Mouse (Mus musculus) limb, embryonic 10.5 days (tissue): ENCODE data around the gene Pafah1b2. TPM values are rescaled to one million over a fixed set of nuclear protein-coding genes. Genes with fewer than 3 reads are reported as not detected.

ENCODE experiments used
- DNase-seq: peaks from one replicate; pipeline ENCODE4 v3.0.0-alpha.2; 2017; ENCODE audit warnings: low spot score
- H3K27ac ChIP-seq: fragments of 300-500 bp; sonication (generic); 2 replicates; pipeline ENCODE4 v1.5.1; 2016; ENCODE audit warnings: mild to moderate bottlenecking
- H3K27me3 ChIP-seq: fragments of 300-500 bp; sonication (generic); 2 replicates; pipeline ENCODE4 v1.6.1; 2016; ENCODE audit warnings: low read depth, mild to moderate bottlenecking; ENCODE audit not compliant: poor library complexity, severe bottlenecking
- H3K36me3 ChIP-seq: fragments of 300-500 bp; sonication (generic); 2 replicates; pipeline ENCODE4 v1.6.1; 2016; ENCODE audit warnings: mild to moderate bottlenecking, moderate library complexity
- H3K4me1 ChIP-seq: fragments of 300-500 bp; sonication (generic); 2 replicates; pipeline ENCODE4 v1.6.1; 2016
- H3K4me3 ChIP-seq: fragments of 300-500 bp; sonication (generic); 2 replicates; pipeline ENCODE4 v1.5.1; 2016; ENCODE audit warnings: mild to moderate bottlenecking, moderate library complexity
- H3K9me3 ChIP-seq: fragments of 300-500 bp; sonication (generic); replicated peaks from 2 replicates; pipeline ENCODE4 v1.6.1; 2016; ENCODE audit warnings: mild to moderate bottlenecking
- WGBS: fragments of 180-500 bp; shearing (Covaris S2); methylation state at CpG from one replicate; pipeline ENCODE4 v1.1.7; 2016; 5-methylcytosine and 5-hydroxymethylcytosine counted together
- polyA plus RNA-seq: library from polyadenylated mRNA; unstranded; fragments of >200 nt; fragmentation: Nextera tagmentation; extraction: Ambion mirVana; gene quantifications from 2 replicates; pipeline ENCODE4 v1.2.1, GENCODE M21; 2016

Gene Pafah1b2
- polyA plus RNA-seq, 1 experiment from 2014 or later: 265 TPM

GRCm38 (mm10) chr9:46016417-46016816 lies 3.9 kb upstream of the Pafah1b2 start:
- no peaks in the 10 kb centered on the region for H3K27me3 ChIP-seq
- H3K36me3 ChIP-seq: peaks cover 28% of the 10 kb centered on the region
- H3K9me3 ChIP-seq: no peaks in the 10 kb centered on the region
- no peak overlapping the region for H3K27ac ChIP-seq
- no peak overlapping the region for H3K4me3 ChIP-seq
- no peak for DNase-seq
- H3K4me1 ChIP-seq: peaks cover 45% of the 10 kb centered on the region
- WGBS: 69% methylated on average over 4 of the region's 4 CpGs

GRCm38 (mm10) chr9:46015831-46016230 lies 3.3 kb upstream of the Pafah1b2 start:
- DNase-seq: no peak
- peaks cover 51% of the 10 kb centered on the region for H3K4me1 ChIP-seq
- no peaks in the 10 kb centered on the region for H3K27me3 ChIP-seq
- peaks cover 22% of the 10 kb centered on the region for H3K36me3 ChIP-seq
- H3K4me3 ChIP-seq: no peak overlapping the region
- no peaks in the 10 kb centered on the region for H3K9me3 ChIP-seq
- H3K27ac ChIP-seq: no peak overlapping the region
- WGBS: 64% methylated on average over 9 of the region's 9 CpGs

- Histone ChIP-seq H3K27me3 (no peaks in the 10 kb centered on the region), H3K36me3 (peaks cover 20% of the 10 kb centered on the region), H3K4me1 (peaks cover 54% of the 10 kb centered on the region), H3K4me3 (peak overlapping the region; percentile 100; the same call in 1 of the 2 replicates), H3K9me3 (no peaks in the 10 kb centered on the region), H3K27ac (no peak overlapping the region)
- WGBS: 45% methylated on average over 8 of the region's 8 CpGs
- DNase-seq: no peak
Measured at GRCm38 (mm10) chr9:46015081-46015551, 2.6 kb upstream of the Pafah1b2 start.

- Histone ChIP-seq H3K4me3 (peak overlapping the region; percentile 100), H3K36me3 (peaks cover 13% of the 10 kb centered on the region), H3K9me3 (no peaks in the 10 kb centered on the region), H3K4me1 (peaks cover 59% of the 10 kb centered on the region), H3K27me3 (no peaks in the 10 kb centered on the region), H3K27ac (no peak overlapping the region; the same call in 1 of the 2 replicates)
- 2% methylated on average over 10 of the region's 10 CpGs for WGBS
- DNase-seq: peak; percentile 59
Measured at GRCm38 (mm10) chr9:46014251-46014681, 1.8 kb upstream of the Pafah1b2 start.

GRCm38 (mm10) chr9:46013616-46014015 lies 1.1 kb upstream of the Pafah1b2 start:
- DNase-seq: no peak
- Histone ChIP-seq H3K9me3 (no peaks in the 10 kb centered on the region), H3K27ac (peak overlapping the region; percentile 99), H3K27me3 (no peaks in the 10 kb centered on the region), H3K4me3 (peak overlapping the region; percentile 100), H3K36me3 (peaks cover 7% of the 10 kb centered on the region), H3K4me1 (peaks cover 65% of the 10 kb centered on the region)
- WGBS: 2% methylated on average over 5 of the region's 5 CpGs

- Histone ChIP-seq H3K27ac (peak overlapping the region; percentile 99), H3K9me3 (no peaks in the 10 kb centered on the region), H3K36me3 (peaks cover 2% of the 10 kb centered on the region), H3K4me1 (peaks cover 68% of the 10 kb centered on the region), H3K4me3 (peak overlapping the region; percentile 100), H3K27me3 (no peaks in the 10 kb centered on the region)
- no peak for DNase-seq
- WGBS: under 1% methylated on average over 46 of the region's 46 CpGs
Measured at GRCm38 (mm10) chr9:46013009-46013586, 608 bp upstream of the Pafah1b2 start.

- peak overlapping the region; percentile 100 for H3K4me3 ChIP-seq
- WGBS: 32% methylated on average over 3 of the region's 3 CpGs
Measured at GRCm38 (mm10) chr9:46011094-46011970, 1.2 kb downstream of the Pafah1b2 start.

GRCm38 (mm10) chr9:46009669-46009983 lies 2.9 kb downstream of the Pafah1b2 start:
- peaks cover 46% of the 10 kb centered on the region for H3K4me1 ChIP-seq
- H3K9me3 ChIP-seq: no peaks in the 10 kb centered on the region
- no peaks in the 10 kb centered on the region for H3K27me3 ChIP-seq
- no peak overlapping the region for H3K27ac ChIP-seq
- no peak for DNase-seq
- 79% methylated on average over 1 of the region's 1 CpGs for WGBS
- H3K36me3 ChIP-seq: no peaks in the 10 kb centered on the region
- no peak overlapping the region for H3K4me3 ChIP-seq

More at GRCm38 (mm10) chr9:46011094-46011970, 1.2 kb downstream of the Pafah1b2 start:
- Histone ChIP-seq H3K36me3 (no peaks in the 10 kb centered on the region), H3K27me3 (no peaks in the 10 kb centered on the region), H3K4me1 (peaks cover 63% of the 10 kb centered on the region), H3K27ac (peak overlapping the region; percentile 99), H3K9me3 (no peaks in the 10 kb centered on the region)
- DNase-seq: no peak

- no peaks in the 10 kb centered on the region for H3K9me3 ChIP-seq
- 72% methylated on average over 7 of the region's 7 CpGs for WGBS
Measured at GRCm38 (mm10) chr9:46008931-46009668, 3.4 kb downstream of the Pafah1b2 start.

GRCm38 (mm10) chr9:46006224-46006623 lies 6.3 kb downstream of the Pafah1b2 start:
- 77% methylated on average over 5 of the region's 5 CpGs for WGBS
- Histone ChIP-seq H3K36me3 (no peaks in the 10 kb centered on the region), H3K27me3 (no peaks in the 10 kb centered on the region), H3K9me3 (no peaks in the 10 kb centered on the region), H3K27ac (no peak overlapping the region), H3K4me1 (peaks cover 23% of the 10 kb centered on the region), H3K4me3 (no peak overlapping the region)
- no peak for DNase-seq

More at GRCm38 (mm10) chr9:46008931-46009668, 3.4 kb downstream of the Pafah1b2 start:
- peak overlapping the region; percentile 5; the same call in 1 of the 2 replicates for H3K27ac ChIP-seq
- no peaks in the 10 kb centered on the region for H3K27me3 ChIP-seq
- no peaks in the 10 kb centered on the region for H3K36me3 ChIP-seq
- H3K4me3 ChIP-seq: no peak overlapping the region
- peaks cover 41% of the 10 kb centered on the region for H3K4me1 ChIP-seq
- DNase-seq: no peak

- H3K9me3 ChIP-seq: no peaks in the 10 kb centered on the region
- H3K4me1 ChIP-seq: peaks cover 14% of the 10 kb centered on the region
- 63% methylated on average over 3 of the region's 3 CpGs for WGBS
- H3K27me3 ChIP-seq: no peaks in the 10 kb centered on the region
- H3K27ac ChIP-seq: no peak overlapping the region
- DNase-seq: no peak
- no peak overlapping the region for H3K4me3 ChIP-seq
- no peaks in the 10 kb centered on the region for H3K36me3 ChIP-seq
Measured at GRCm38 (mm10) chr9:46004529-46004928, 8.0 kb downstream of the Pafah1b2 start.

GRCm38 (mm10) chr9:46003729-46004128 lies 8.8 kb downstream of the Pafah1b2 start:
- 11% methylated on average over 7 of the region's 7 CpGs for WGBS
- Histone ChIP-seq H3K36me3 (no peaks in the 10 kb centered on the region), H3K27ac (no peak overlapping the region), H3K9me3 (no peaks in the 10 kb centered on the region), H3K27me3 (no peaks in the 10 kb centered on the region), H3K4me1 (peaks cover 6% of the 10 kb centered on the region), H3K4me3 (no peak overlapping the region)
- DNase-seq: peak; percentile 91
